Mouse (Mus musculus): ENCODE results near the gene Rnase10. TPM values are rescaled to one million over a fixed set of nuclear protein-coding genes. Genes with fewer than 3 reads are reported as not detected.
A peak's percentile ranks its signal among the peaks of the same experiment; 100 is the strongest.

The Rnase10 gene
- total and polyA plus RNA-seq, 3 experiments = not detected

DNA sequence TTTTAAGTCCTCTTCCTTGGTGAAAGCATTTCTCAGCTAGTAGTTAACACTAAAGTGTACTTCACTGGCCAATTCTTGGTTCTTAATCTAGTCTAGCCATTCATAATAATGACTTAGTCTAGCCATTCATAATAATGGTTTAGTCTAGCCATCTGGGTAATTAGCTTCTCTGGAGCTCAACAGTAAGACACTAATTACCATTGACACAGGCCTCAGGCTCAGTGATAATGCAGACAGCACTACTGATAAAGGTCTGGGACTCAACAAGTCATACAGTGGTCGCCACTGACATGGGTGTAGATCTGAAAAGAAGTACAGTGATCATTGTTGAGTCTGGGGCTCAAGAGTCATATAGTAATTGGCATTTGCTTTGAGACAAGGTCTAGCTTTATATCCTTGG, 17.3 kb downstream of the Rnase10 start:
- no peaks in the 10 kb centered on the region for H3K36me3 ChIP-seq (replicated peaks in 1 of 2; ENCODE audit: control insufficient read depth in 1 of 2, insufficient read depth in 1 of 2, low read length in 1 of 2)
- DNase-seq (ENCODE audit: extremely low read depth) = no peak
- H3K27ac ChIP-seq (ENCODE audit: insufficient read depth, low read depth) = no peak overlapping the region
- H3K4me3 ChIP-seq (replicated peaks in 1 of 3; ENCODE audit: low read depth in 2 of 3, low read length in 2 of 3, poor library complexity in 1 of 3) = no peak overlapping the region
- TF ChIP-seq RAD21 (IDR thresholded peaks at IDR 0.05; ENCODE audit: low read depth, low read length) = no peak
- peak; percentile 83 for TF ChIP-seq TBP (conservative IDR thresholded peaks at IDR 0.05; ENCODE audit: low read depth, low read length)
- TF ChIP-seq GABPA (IDR thresholded peaks at IDR 0.05; ENCODE audit: insufficient replicate concordance, low read depth, low read length) = no peak
- no peak for TF ChIP-seq EP300 (IDR thresholded peaks at IDR 0.05; ENCODE audit: low read length)
- TF ChIP-seq ELF1 (IDR thresholded peaks at IDR 0.05; ENCODE audit: low read depth, low read length) = no peak
- H3K9ac ChIP-seq (ENCODE audit: insufficient read depth, low read depth) = no peak overlapping the region
- peaks cover 0 to 8% of the 10 kb centered on the region in 2 experiments; a peak in 2 of 4 replicates for H3K4me1 ChIP-seq (ENCODE audit: control insufficient read depth in 1 of 2, insufficient read depth in 2 of 2)
- no peak overlapping the region for H3K4me2 ChIP-seq (ENCODE audit: insufficient read depth, low read depth, poor library complexity, severe bottlenecking)
- dilution Hi-C loops (cut with MboI; ENCODE audit: extremely low pct_ligation_motif_present, extremely low pct_unique_long_range_greater_than_20kb, low sequenced_read_pairs) (no loop called here), in situ Hi-C loops (cut with MboI; ENCODE audit: low pct_ligation_motif_present, low pct_unique_long_range_greater_than_20kb, low sequenced_read_pairs) (loop anchor here (5.0 to 10.0 kb wide), 2 partner anchors 37 to 70 kb away; partner anchors contain the start of genes Ang and Rnase4)
- peaks cover 2% of the 10 kb centered on the region for H3K9me3 ChIP-seq (replicated peaks; ENCODE audit: low read length)
- H3K79me2 ChIP-seq (replicated peaks; ENCODE audit: control insufficient read depth, extremely low read depth, insufficient read depth, poor library complexity, severe bottlenecking) = no peaks in the 10 kb centered on the region
- H3K27me3 ChIP-seq (replicated peaks) = no peaks in the 10 kb centered on the region

DNA sequence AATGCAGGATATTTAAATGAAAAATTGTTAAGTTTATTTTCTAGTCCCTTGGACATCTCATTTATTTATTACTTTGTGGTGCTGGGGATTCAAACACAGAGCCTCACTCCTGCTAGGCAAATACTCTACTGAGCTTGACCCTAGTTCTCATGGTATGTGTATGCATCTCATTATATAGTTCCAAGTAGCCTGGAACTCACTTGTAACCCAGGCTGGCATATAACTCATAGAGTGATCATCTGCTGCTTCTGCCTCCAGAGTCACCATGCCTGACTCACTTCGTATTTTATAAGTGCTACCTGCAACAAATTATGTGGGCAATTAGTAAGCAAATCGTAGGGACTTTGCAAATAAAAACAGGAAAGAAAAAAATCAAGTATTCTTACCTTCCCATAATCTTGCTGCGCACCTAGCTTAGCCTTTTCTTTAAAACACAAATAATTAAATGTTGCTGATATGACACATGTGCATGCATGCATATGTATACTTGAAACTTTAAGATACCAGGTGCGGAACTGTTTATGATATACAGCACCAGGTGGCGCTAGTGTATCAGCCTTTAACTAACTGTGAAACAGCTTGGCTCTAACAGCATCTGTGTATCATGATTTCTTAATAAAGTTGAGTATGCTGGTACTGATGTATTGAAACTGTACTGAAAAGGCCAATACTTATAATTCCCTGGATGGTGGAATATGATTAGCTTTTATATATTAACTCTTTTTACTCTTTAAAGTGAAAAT, 19.0 kb downstream of the Rnase10 start:
- peaks cover 0 to 8% of the 10 kb centered on the region in 2 experiments; a peak in 2 of 4 replicates for H3K4me1 ChIP-seq (ENCODE audit: control insufficient read depth in 1 of 2, insufficient read depth in 2 of 2)
- no peak overlapping the region for H3K4me2 ChIP-seq (ENCODE audit: insufficient read depth, low read depth, poor library complexity, severe bottlenecking)
- H3K79me2 ChIP-seq (replicated peaks; ENCODE audit: control insufficient read depth, extremely low read depth, insufficient read depth, poor library complexity, severe bottlenecking) = no peaks in the 10 kb centered on the region
- no peaks in the 10 kb centered on the region for H3K9me3 ChIP-seq (replicated peaks; ENCODE audit: low read length)
- dilution Hi-C loops (cut with MboI; ENCODE audit: extremely low pct_ligation_motif_present, extremely low pct_unique_long_range_greater_than_20kb, low sequenced_read_pairs) (no loop called here), in situ Hi-C loops (cut with MboI; ENCODE audit: low pct_ligation_motif_present, low pct_unique_long_range_greater_than_20kb, low sequenced_read_pairs) (loop anchor here (10.0 kb wide), 1 partner anchor 68 kb away; the partner anchor contains the start of genes Ang and Rnase4)
- TF ChIP-seq IRF4 (IDR thresholded peaks at IDR 0.05; ENCODE audit: low read depth, low read length) (peak; percentile 60), E2F4 (IDR thresholded peaks at IDR 0.05; ENCODE audit: insufficient replicate concordance, low read depth, low read length) (0 out of 2 replicates have a peak, but pooled peaks have one; percentile 29), MYC (IDR thresholded peaks at IDR 0.05; ENCODE audit: low read depth, low read length) (peak; percentile 88), GABPA (IDR thresholded peaks at IDR 0.05; ENCODE audit: insufficient replicate concordance, low read depth, low read length) (no peak), RCOR1 (conservative IDR thresholded peaks at IDR 0.05; ENCODE audit: low read depth, low read length) (no peak), ZC3H11A (IDR thresholded peaks at IDR 0.05; ENCODE audit: low read depth, low read length) (peak; percentile 89), MAFK (IDR thresholded peaks at IDR 0.05; ENCODE audit: insufficient replicate concordance, low read length) (0 out of 2 replicates have a peak, but pooled peaks have one; percentile 40), MAX (IDR thresholded peaks at IDR 0.05; ENCODE audit: low read length) (peak; percentile 68), UBTF (IDR thresholded peaks at IDR 0.05; ENCODE audit: low read depth, low read length) (no peak), NRF1 (IDR thresholded peaks at IDR 0.05; ENCODE audit: low read depth, low read length) (no peak), USF2 (conservative IDR thresholded peaks at IDR 0.05; ENCODE audit: low read depth, low read length) (no peak), ELF1 (IDR thresholded peaks at IDR 0.05; ENCODE audit: low read depth, low read length) (peak; percentile 53), RAD21 (IDR thresholded peaks at IDR 0.05; ENCODE audit: low read depth, low read length) (peak; percentile 99), TBP (conservative IDR thresholded peaks at IDR 0.05; ENCODE audit: low read depth, low read length) (no peak), NELFE (IDR thresholded peaks at IDR 0.05; ENCODE audit: low read depth, low read length) (no peak; the same call in 1 of the 2 replicates), EP300 (IDR thresholded peaks at IDR 0.05; ENCODE audit: low read length) (no peak), SMC3 (IDR thresholded peaks at IDR 0.05; ENCODE audit: low read depth, low read length) (peak; percentile 98), SIN3A (IDR thresholded peaks at IDR 0.05; ENCODE audit: low read length) (peak; percentile 60; the same call in 1 of the 2 replicates), MAZ (IDR thresholded peaks at IDR 0.05; ENCODE audit: low read depth, low read length) (no peak), JUND (conservative IDR thresholded peaks at IDR 0.05; ENCODE audit: low read depth, low read length) (0 out of 2 replicates have a peak, but pooled peaks have one; percentile 42), CTCF (conservative IDR thresholded peaks at IDR 0.05 in 1 of 2, IDR thresholded peaks at IDR 0.05 in 1 of 2; ENCODE audit: low read depth in 2 of 2, low read length in 2 of 2) (peak; percentile 26 to 97; a peak in 3 of 4 replicates)
- no peak overlapping the region for H3K4me3 ChIP-seq (replicated peaks in 1 of 3; ENCODE audit: low read depth in 2 of 3, low read length in 2 of 3, poor library complexity in 1 of 3)
- peak; percentile 87 for DNase-seq (ENCODE audit: extremely low read depth)
- no peaks in the 10 kb centered on the region for H3K36me3 ChIP-seq (replicated peaks in 1 of 2; ENCODE audit: control insufficient read depth in 1 of 2, insufficient read depth in 1 of 2, low read length in 1 of 2)
- H3K9ac ChIP-seq (ENCODE audit: insufficient read depth, low read depth) = no peak overlapping the region
- no peak overlapping the region for H3K27ac ChIP-seq (ENCODE audit: insufficient read depth, low read depth)
- H3K27me3 ChIP-seq (replicated peaks) = no peaks in the 10 kb centered on the region
